Mouse (Mus musculus) intestine, embryonic 14.5 days (tissue): ENCODE results near the gene Acer3. TPM values are rescaled to one million over a fixed set of nuclear protein-coding genes. Genes with fewer than 3 reads are reported as not detected.

Experiments used
- ATAC-seq: fragments of 200-750 bp; cut with Nextera tagmentation; replicated peaks from 2 replicates; pipeline ENCODE4 v1.8.0; 2017; ENCODE audit warnings: low read depth, moderate number of reproducible peaks, moderate TSS enrichment, moderate library complexity; ENCODE audit not compliant: low FRiP score, low TSS enrichment
- DNase-seq: peaks from one replicate; pipeline ENCODE4 v3.0.0-alpha.2; 2018; ENCODE audit warnings: low spot score
- H3K27ac ChIP-seq: fragments of 300-500 bp; sonication (generic); 2 replicates; pipeline ENCODE4 v1.5.1; 2014; ENCODE audit warnings: low read depth, mild to moderate bottlenecking, control low read depth
- H3K27me3 ChIP-seq: fragments of 300-500 bp; sonication (generic); replicated peaks from 2 replicates; pipeline ENCODE4 v1.6.1; 2014; ENCODE audit warnings: low read length, control low read depth; ENCODE audit not compliant: control insufficient read depth, insufficient read depth
- H3K36me3 ChIP-seq: fragments of 300-500 bp; sonication (generic); 2 replicates; pipeline ENCODE4 v1.6.1; 2014; ENCODE audit warnings: low read length, control low read depth; ENCODE audit not compliant: control insufficient read depth, insufficient read depth
- H3K4me1 ChIP-seq: fragments of 300-500 bp; sonication (generic); replicated peaks from 2 replicates; pipeline ENCODE4 v1.6.1; 2014; ENCODE audit warnings: low read length, control low read depth, mixed read lengths; ENCODE audit not compliant: control insufficient read depth, insufficient read depth
- H3K4me2 ChIP-seq: fragments of 300-500 bp; sonication (generic); 2 replicates; pipeline ENCODE4 v1.6.1; 2014; ENCODE audit warnings: low read length
- H3K4me3 ChIP-seq: fragments of 300-500 bp; sonication (generic); 2 replicates; pipeline ENCODE4 v1.5.1; 2014; ENCODE audit warnings: low read depth, low read length, control low read depth, mixed read lengths
- H3K9ac ChIP-seq: fragments of 300-500 bp; sonication (generic); 2 replicates; pipeline ENCODE4 v1.6.1; 2014; ENCODE audit warnings: mild to moderate bottlenecking, low read length
- H3K9me3 ChIP-seq: fragments of 300-500 bp; sonication (generic); 2 replicates; pipeline ENCODE4 v1.6.1; 2016; ENCODE audit warnings: low read length, control low read depth; ENCODE audit not compliant: control insufficient read depth
- WGBS: fragments of 180-500 bp; shearing (Covaris S2); extraction: QIAGEN DNeasy Blood & Tissue Kit; methylation state at CpG from one replicate; pipeline ENCODE4 v1.1.7; 2014; 5-methylcytosine and 5-hydroxymethylcytosine counted together
- polyA plus RNA-seq: library from polyadenylated mRNA; unstranded; fragments of >200 nt; fragmentation: Nextera tagmentation; extraction: Ambion mirVana; gene quantifications from 2 replicates; pipeline ENCODE4 v1.2.1, GENCODE M21; 2014

Gene Acer3
- polyA plus RNA-seq, 1 experiment from 2014 or later = 21.7 TPM

GRCm38 (mm10) chr7:98330375-98331002 is 9.5 kb upstream of the Acer3 start:
- DNase-seq (no peak), ATAC-seq (no peak)
- Histone ChIP-seq H3K4me1 (peaks cover 10% of the 10 kb centered on the region), H3K9me3 (no peaks in the 10 kb centered on the region), H3K27me3 (no peaks in the 10 kb centered on the region), H3K4me3 (no peak overlapping the region), H3K4me2 (no peak overlapping the region), H3K27ac (no peak overlapping the region), H3K36me3 (no peaks in the 10 kb centered on the region), H3K9ac (no peak overlapping the region)
- 61% methylated on average over 2 of the region's 2 CpGs for WGBS

GRCm38 (mm10) chr7:98329651-98330374 is 8.8 kb upstream of the Acer3 start:
- Histone ChIP-seq H3K4me2 (no peak overlapping the region), H3K27me3 (no peaks in the 10 kb centered on the region), H3K36me3 (no peaks in the 10 kb centered on the region), H3K9me3 (no peaks in the 10 kb centered on the region), H3K9ac (no peak overlapping the region), H3K27ac (no peak overlapping the region), H3K4me1 (peaks cover 10% of the 10 kb centered on the region), H3K4me3 (no peak overlapping the region)
- DNase-seq (no peak), ATAC-seq (no peak)
- WGBS = 45% methylated on average over 7 of the region's 7 CpGs

GRCm38 (mm10) chr7:98328311-98328710 is 7.3 kb upstream of the Acer3 start:
- no peak for ATAC-seq
- WGBS = 76% methylated on average over 2 of the region's 2 CpGs
- H3K4me1 ChIP-seq = peaks cover 10% of the 10 kb centered on the region

GRCm38 (mm10) chr7:98326051-98326450 is 5.0 kb upstream of the Acer3 start:
- no peaks in the 10 kb centered on the region for H3K36me3 ChIP-seq
- 86% methylated on average over 7 of the region's 7 CpGs for WGBS
- H3K4me3 ChIP-seq = no peak overlapping the region
- H3K9ac ChIP-seq = no peak overlapping the region
- ATAC-seq (no peak), DNase-seq (no peak)
- H3K9me3 ChIP-seq = no peaks in the 10 kb centered on the region
- H3K4me2 ChIP-seq = no peak overlapping the region
- H3K27me3 ChIP-seq = no peaks in the 10 kb centered on the region
- H3K27ac ChIP-seq = no peak overlapping the region
- H3K4me1 ChIP-seq = no peaks in the 10 kb centered on the region; the same call in 1 of the 2 replicates

More at GRCm38 (mm10) chr7:98328311-98328710, 7.3 kb upstream of the Acer3 start:
- no peak overlapping the region for H3K9ac ChIP-seq
- H3K27ac ChIP-seq = no peak overlapping the region
- no peak overlapping the region for H3K4me3 ChIP-seq
- no peak for DNase-seq
- H3K4me2 ChIP-seq = no peak overlapping the region
- H3K36me3 ChIP-seq = no peaks in the 10 kb centered on the region
- H3K9me3 ChIP-seq = no peaks in the 10 kb centered on the region
- H3K27me3 ChIP-seq = no peaks in the 10 kb centered on the region

- ATAC-seq (no peak), DNase-seq (no peak)
- WGBS = 78% methylated on average over 1 of the region's 1 CpGs
- Histone ChIP-seq H3K9me3 (no peaks in the 10 kb centered on the region), H3K4me1 (no peaks in the 10 kb centered on the region), H3K4me3 (no peak overlapping the region), H3K27ac (no peak overlapping the region), H3K4me2 (no peak overlapping the region), H3K36me3 (no peaks in the 10 kb centered on the region), H3K27me3 (no peaks in the 10 kb centered on the region), H3K9ac (no peak overlapping the region)
These were observed 3.2 kb upstream of the Acer3 start for GRCm38 (mm10) chr7:98324228-98324627.

DNA sequence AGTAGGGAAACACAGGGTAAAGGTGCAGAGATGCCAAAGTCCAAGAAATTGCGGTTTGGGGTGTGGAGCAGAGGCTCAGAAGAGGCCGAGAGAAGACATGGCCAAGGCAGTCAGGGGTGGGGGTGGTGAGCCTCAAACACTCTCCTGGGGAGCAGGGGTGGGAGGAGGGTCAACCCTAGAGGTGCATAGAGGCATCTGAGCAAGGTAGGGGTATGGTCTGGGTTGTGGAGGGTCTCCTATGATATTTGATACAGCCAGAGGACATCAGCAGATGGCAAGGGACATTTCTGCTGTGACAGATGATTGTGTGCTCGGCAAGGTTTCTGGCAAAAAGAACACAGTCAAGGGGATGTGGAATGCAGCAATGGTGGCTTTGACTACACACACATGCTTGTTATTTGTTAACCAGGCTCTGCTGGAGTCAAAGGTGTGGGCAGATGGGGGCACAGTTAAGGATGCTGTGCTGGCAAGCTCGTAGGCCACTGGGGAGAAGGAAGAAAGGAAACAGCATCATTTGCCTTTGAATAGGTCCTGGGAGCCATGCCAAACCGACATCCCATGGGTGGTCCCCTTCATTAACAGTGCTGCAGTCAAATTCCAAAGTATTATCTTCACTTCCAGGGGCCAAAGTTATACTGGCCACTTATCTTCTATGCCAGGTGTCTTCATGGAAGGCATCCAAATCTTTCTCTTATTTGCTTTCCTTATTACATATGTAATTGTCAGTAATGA is 2.4 kb upstream of the Acer3 start:
- H3K4me1 ChIP-seq = no peaks in the 10 kb centered on the region

DNA sequence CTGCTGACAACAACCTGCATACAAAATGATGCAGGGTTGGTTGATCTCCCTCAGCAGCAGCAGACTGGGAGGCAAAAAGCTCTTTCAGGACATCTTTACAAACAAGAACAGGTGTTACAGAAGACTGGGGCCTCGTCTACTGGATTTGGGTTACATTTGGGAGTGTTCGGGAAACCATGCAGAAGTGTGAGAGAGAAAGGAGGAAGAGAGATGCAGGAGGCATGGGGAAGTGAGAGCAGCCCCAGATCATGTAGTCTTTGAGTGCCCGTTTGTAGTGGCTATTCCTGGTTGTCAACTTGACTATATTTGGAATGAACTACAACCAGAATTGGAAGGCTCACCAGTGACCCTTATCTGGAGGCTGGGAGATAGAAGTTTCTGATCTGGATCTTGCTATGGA is 1.4 kb upstream of the Acer3 start:
- Histone ChIP-seq H3K9ac (no peak overlapping the region), H3K27ac (no peak overlapping the region), H3K36me3 (no peaks in the 10 kb centered on the region), H3K4me3 (no peak overlapping the region), H3K4me1 (no peaks in the 10 kb centered on the region), H3K4me2 (no peak overlapping the region), H3K9me3 (no peaks in the 10 kb centered on the region), H3K27me3 (no peaks in the 10 kb centered on the region)
- no peak for ATAC-seq
- no peak for DNase-seq
- 71% methylated on average over 3 of the region's 3 CpGs for WGBS

More for the DNA sequence above, 2.4 kb upstream of the Acer3 start:
- Histone ChIP-seq H3K4me3 (no peak overlapping the region), H3K36me3 (no peaks in the 10 kb centered on the region), H3K27ac (no peak overlapping the region), H3K4me2 (no peak overlapping the region), H3K9ac (no peak overlapping the region), H3K9me3 (no peaks in the 10 kb centered on the region), H3K27me3 (no peaks in the 10 kb centered on the region)
- no peak for DNase-seq
- ATAC-seq = no peak
- WGBS = 42% methylated on average over 5 of the region's 5 CpGs

DNA sequence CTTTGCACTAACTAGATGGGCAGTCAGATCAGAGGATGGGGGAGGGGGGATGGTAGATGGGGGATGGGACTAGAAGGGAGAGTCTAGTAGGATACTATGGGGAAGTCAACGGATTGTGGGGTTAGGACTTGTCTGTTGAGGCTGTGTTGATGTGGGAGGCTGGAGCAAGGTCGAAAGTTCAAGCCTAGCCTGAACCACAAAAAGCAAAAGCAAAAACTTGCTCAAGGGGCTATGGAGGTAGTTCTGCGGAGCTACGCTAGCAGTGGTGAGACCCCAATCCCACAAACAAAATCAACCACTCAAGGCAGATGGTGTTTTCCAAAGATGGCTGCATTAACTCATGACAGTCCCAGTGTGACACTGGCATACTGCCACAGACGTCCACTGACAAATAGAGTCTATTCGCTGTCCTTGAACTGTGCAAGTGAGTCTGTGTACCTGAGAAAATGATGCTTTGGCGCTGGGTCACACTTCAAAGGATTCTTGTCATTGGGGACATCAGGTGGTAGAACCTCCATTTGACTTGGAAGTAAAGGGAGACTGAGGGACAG is 927 bp downstream of the Acer3 start:
- no peaks in the 10 kb centered on the region for H3K9me3 ChIP-seq
- H3K4me2 ChIP-seq = no peak overlapping the region
- no peak for ATAC-seq
- H3K4me3 ChIP-seq = no peak overlapping the region
- no peak overlapping the region for H3K27ac ChIP-seq
- no peak overlapping the region for H3K9ac ChIP-seq
- H3K4me1 ChIP-seq = no peaks in the 10 kb centered on the region
- no peaks in the 10 kb centered on the region for H3K27me3 ChIP-seq
- WGBS = 87% methylated on average over 7 of the region's 7 CpGs
- DNase-seq = no peak
- H3K36me3 ChIP-seq = no peaks in the 10 kb centered on the region
